Mouse (Mus musculus) left cerebral cortex, postnatal 25 days (tissue): ENCODE measurements around the gene Sgms1. TPM values are rescaled to one million over a fixed set of nuclear protein-coding genes. Genes with fewer than 3 reads are reported as not detected.

ENCODE experiments used
- DNase-seq, 2 experiments: peaks; one replicate each; pipeline ENCODE4 v3.0.0; 2022; ENCODE audit warnings: low spot score in 2 of 2, mixed read lengths in 1 of 2
- intact Hi-C: fragments of 180-260 bp; cut with DNase I; formaldehyde crosslinking; loops from one replicate; pipeline ENCODE4 v1.15.1; 2025
- total RNA-seq, 2 experiments: library from RNA; stranded (reverse); gene quantifications; 2 replicates each; pipeline ENCODE4 v1.2.3; 2021

Gene Sgms1
- total RNA-seq, 2 experiments from 2014 or later: 44.2 to 53.5 TPM

- no peak for DNase-seq
- intact Hi-C loops: no loop called here
These were observed 79.0 kb downstream of the Sgms1 start for GRCm38 (mm10) chr19:32310483-32310882.

- no peak for DNase-seq
- intact Hi-C loops: no loop called here
These were observed 80.2 kb downstream of the Sgms1 start for GRCm38 (mm10) chr19:32309346-32309745.

GRCm38 (mm10) chr19:32308311-32308710 lies 81.2 kb downstream of the Sgms1 start:
- DNase-seq: peak in 1 of 2 experiments; percentile 57
- intact Hi-C loops: no loop called here

GRCm38 (mm10) chr19:32304898-32305297 lies 84.6 kb downstream of the Sgms1 start:
- intact Hi-C loops: no loop called here
- no peak for DNase-seq

GRCm38 (mm10) chr19:32304008-32304873 lies 85.3 kb downstream of the Sgms1 start:
- no peak for DNase-seq
- intact Hi-C loops: no loop called here

GRCm38 (mm10) chr19:32302835-32303381 lies 86.6 kb downstream of the Sgms1 start:
- no peak for DNase-seq
- intact Hi-C loops: no loop called here

- intact Hi-C loops: no loop called here
- DNase-seq: no peak
These were observed 87.9 kb downstream of the Sgms1 start for GRCm38 (mm10) chr19:32301568-32301967.

GRCm38 (mm10) chr19:32298221-32298620 lies 91.3 kb downstream of the Sgms1 start:
- no peak for DNase-seq
- intact Hi-C loops: no loop called here

- DNase-seq: no peak
- intact Hi-C loops: no loop called here
These were observed 92.7 kb downstream of the Sgms1 start for GRCm38 (mm10) chr19:32296863-32297262.

GRCm38 (mm10) chr19:32295581-32295980 lies 93.9 kb downstream of the Sgms1 start:
- peak in 1 of 2 experiments; percentile 69 for DNase-seq
- intact Hi-C loops: no loop called here

GRCm38 (mm10) chr19:32292782-32293776 lies 96.4 kb downstream of the Sgms1 start:
- DNase-seq: no peak
- intact Hi-C loops: no loop called here

- no peak for DNase-seq
- intact Hi-C loops: no loop called here
These were observed 97.3 kb downstream of the Sgms1 start for GRCm38 (mm10) chr19:32292067-32292739.

- no peak for DNase-seq
- intact Hi-C loops: no loop called here
These were observed 98.4 kb downstream of the Sgms1 start for GRCm38 (mm10) chr19:32291130-32291529.

- intact Hi-C loops: no loop called here
- no peak for DNase-seq
These were observed 100.6 kb downstream of the Sgms1 start for GRCm38 (mm10) chr19:32288895-32289294.

GRCm38 (mm10) chr19:32287839-32288238 lies 101.7 kb downstream of the Sgms1 start:
- intact Hi-C loops: no loop called here

GRCm38 (mm10) chr19:32285455-32285831 lies 104.1 kb downstream of the Sgms1 start:
- intact Hi-C loops: no loop called here
- no peak for DNase-seq

More at GRCm38 (mm10) chr19:32287839-32288238, 101.7 kb downstream of the Sgms1 start:
- DNase-seq: no peak

- no peak for DNase-seq
- intact Hi-C loops: no loop called here
These were observed 104.6 kb downstream of the Sgms1 start for GRCm38 (mm10) chr19:32284681-32285454.

- DNase-seq: no peak
- intact Hi-C loops: no loop called here
These were observed 107.6 kb downstream of the Sgms1 start for GRCm38 (mm10) chr19:32281917-32282316.

- intact Hi-C loops: no loop called here
- DNase-seq: peak; percentile 25 to 70
These were observed 109.1 kb downstream of the Sgms1 start for GRCm38 (mm10) chr19:32280380-32280779.
